Mouse (Mus musculus) intestine, embryonic 16.5 days (tissue): ENCODE results near the gene Pla2r1. TPM values are rescaled to one million over a fixed set of nuclear protein-coding genes. Genes with fewer than 3 reads are reported as not detected.

ENCODE experiments used
- ATAC-seq: fragments of 200-750 bp; cut with Nextera tagmentation; 2 replicates; pipeline ENCODE4 v1.8.0; 2017; ENCODE audit warnings: moderate TSS enrichment, moderate library complexity
- H3K27ac ChIP-seq: fragments of 300-500 bp; sonication (generic); 2 replicates; pipeline ENCODE4 v1.5.1; 2014; ENCODE audit warnings: mild to moderate bottlenecking, low read length
- H3K27me3 ChIP-seq: fragments of 300-500 bp; sonication (generic); replicated peaks from 2 replicates; pipeline ENCODE4 v1.6.1; 2014; ENCODE audit warnings: low read length, control low read depth, mixed read lengths; ENCODE audit not compliant: control insufficient read depth, insufficient read depth
- H3K36me3 ChIP-seq: fragments of 300-500 bp; sonication (generic); 2 replicates; pipeline ENCODE4 v1.6.1; 2014; ENCODE audit warnings: low read length, control low read depth; ENCODE audit not compliant: control insufficient read depth, insufficient read depth
- H3K4me1 ChIP-seq: fragments of 300-500 bp; sonication (generic); 2 replicates; pipeline ENCODE4 v1.6.1; 2014; ENCODE audit warnings: low read length, control low read depth, mixed read lengths; ENCODE audit not compliant: control insufficient read depth, insufficient read depth
- H3K4me2 ChIP-seq: fragments of 300-500 bp; sonication (generic); 2 replicates; pipeline ENCODE4 v1.6.1; 2014; ENCODE audit warnings: low read depth, low read length, control low read depth
- H3K4me3 ChIP-seq: fragments of 300-500 bp; sonication (generic); 2 replicates; pipeline ENCODE4 v1.5.1; 2014; ENCODE audit warnings: mild to moderate bottlenecking, low read length
- H3K9ac ChIP-seq: fragments of 300-500 bp; sonication (generic); 2 replicates; pipeline ENCODE4 v1.6.1; 2014; ENCODE audit warnings: low read depth, low read length
- H3K9me3 ChIP-seq: fragments of 300-500 bp; sonication (generic); 2 replicates; pipeline ENCODE4 v1.6.1; 2016; ENCODE audit warnings: low read length, control low read depth; ENCODE audit not compliant: control insufficient read depth
- WGBS: fragments of 180-500 bp; shearing (Covaris S2); extraction: QIAGEN DNeasy Blood & Tissue Kit; methylation state at CpG from one replicate; pipeline ENCODE4 v1.1.7; 2014; 5-methylcytosine and 5-hydroxymethylcytosine counted together
- polyA plus RNA-seq: library from polyadenylated mRNA; unstranded; fragments of >200 nt; fragmentation: Nextera tagmentation; extraction: Ambion mirVana; gene quantifications from 2 replicates; pipeline ENCODE4 v1.2.1, GENCODE M21; 2015

Pla2r1 gene
- polyA plus RNA-seq, 1 experiment from 2014 or later, result 2.4 TPM

DNA sequence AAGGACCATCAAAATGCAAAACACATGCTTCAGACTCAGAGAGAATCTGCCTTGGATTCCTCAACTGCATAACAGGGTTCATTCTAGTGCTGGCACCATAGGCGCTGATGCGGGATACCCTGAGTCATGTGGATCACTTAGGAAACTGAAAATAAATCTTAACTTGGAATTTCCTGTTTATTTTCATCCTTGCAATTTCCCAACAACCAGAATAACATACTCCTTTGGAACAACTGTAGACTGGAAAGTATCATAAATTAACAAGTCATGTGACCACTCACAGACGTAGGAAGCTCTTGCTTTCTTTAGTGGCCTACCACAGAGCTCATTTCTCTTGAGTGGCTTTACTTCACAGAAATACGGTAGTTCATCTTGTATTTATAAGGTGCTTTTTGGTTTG is 7.0 kb downstream of the Pla2r1 start:
- H3K27me3 ChIP-seq, result no peaks in the 10 kb centered on the region
- 62% methylated on average over 4 of the region's 4 CpGs for WGBS
- no peak overlapping the region for H3K27ac ChIP-seq
- no peaks in the 10 kb centered on the region for H3K9me3 ChIP-seq
- peak; percentile 42; the same call in 1 of the 2 replicates for ATAC-seq
- no peak overlapping the region for H3K4me2 ChIP-seq
- no peak overlapping the region for H3K9ac ChIP-seq
- no peak overlapping the region for H3K4me3 ChIP-seq
- peaks cover 9% of the 10 kb centered on the region; the same call in 1 of the 2 replicates for H3K4me1 ChIP-seq
- H3K36me3 ChIP-seq, result no peaks in the 10 kb centered on the region

DNA sequence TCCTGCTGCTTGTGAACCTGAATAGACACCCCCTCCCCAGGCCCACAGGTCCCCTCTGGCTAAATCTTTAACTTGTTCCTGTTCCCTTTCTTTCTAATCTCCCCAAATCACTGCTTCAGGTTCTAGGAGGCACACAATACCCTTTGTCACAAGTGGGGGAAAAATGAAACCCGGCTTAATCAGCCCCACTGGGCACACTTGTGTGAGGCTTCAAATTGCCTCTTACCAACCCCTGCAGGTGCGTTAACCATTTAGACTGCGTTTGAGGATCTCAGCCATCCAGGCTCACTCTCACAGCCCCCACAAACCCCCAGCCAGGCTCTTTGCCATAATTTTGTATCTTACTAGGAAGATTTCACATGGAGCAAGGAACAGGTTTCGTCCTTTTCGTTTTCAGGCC is 9.1 kb downstream of the Pla2r1 start:
- H3K4me1 ChIP-seq, result peaks cover 9% of the 10 kb centered on the region; the same call in 1 of the 2 replicates
- H3K27me3 ChIP-seq, result no peaks in the 10 kb centered on the region
- ATAC-seq, result no peak
- H3K36me3 ChIP-seq, result no peaks in the 10 kb centered on the region
- H3K9ac ChIP-seq, result no peak overlapping the region
- no peak overlapping the region for H3K4me2 ChIP-seq
- no peaks in the 10 kb centered on the region for H3K9me3 ChIP-seq
- H3K27ac ChIP-seq, result no peak overlapping the region
- H3K4me3 ChIP-seq, result no peak overlapping the region
- WGBS, result 73% methylated on average over 5 of the region's 5 CpGs

DNA sequence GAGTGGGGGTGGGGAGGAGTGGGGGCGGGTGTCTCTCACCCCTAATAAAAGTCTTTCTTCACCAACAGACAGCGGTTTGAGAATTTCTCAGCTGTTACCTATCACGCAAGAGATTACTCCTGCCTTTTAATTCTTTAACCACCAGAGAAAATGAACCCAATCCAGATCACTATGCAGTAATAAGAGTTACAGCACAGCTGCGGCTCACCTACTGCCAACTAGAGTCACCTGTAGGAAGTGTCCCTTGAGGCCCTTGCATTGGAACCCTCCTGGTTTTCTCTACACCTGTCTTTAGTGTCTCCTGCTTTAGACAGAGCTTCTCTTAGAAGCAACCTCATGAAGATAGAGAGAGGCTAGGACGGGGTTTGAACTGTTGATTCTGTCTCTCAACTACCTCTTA is 11.4 kb downstream of the Pla2r1 start:
- no peak for ATAC-seq
- H3K9ac ChIP-seq, result no peak overlapping the region
- H3K4me1 ChIP-seq, result peaks cover 9% of the 10 kb centered on the region; the same call in 1 of the 2 replicates
- no peaks in the 10 kb centered on the region for H3K9me3 ChIP-seq
- H3K36me3 ChIP-seq, result no peaks in the 10 kb centered on the region
- WGBS, result 41% methylated on average over 5 of the region's 5 CpGs
- H3K27me3 ChIP-seq, result no peaks in the 10 kb centered on the region
- H3K4me3 ChIP-seq, result no peak overlapping the region
- H3K27ac ChIP-seq, result no peak overlapping the region
- no peak overlapping the region for H3K4me2 ChIP-seq

DNA sequence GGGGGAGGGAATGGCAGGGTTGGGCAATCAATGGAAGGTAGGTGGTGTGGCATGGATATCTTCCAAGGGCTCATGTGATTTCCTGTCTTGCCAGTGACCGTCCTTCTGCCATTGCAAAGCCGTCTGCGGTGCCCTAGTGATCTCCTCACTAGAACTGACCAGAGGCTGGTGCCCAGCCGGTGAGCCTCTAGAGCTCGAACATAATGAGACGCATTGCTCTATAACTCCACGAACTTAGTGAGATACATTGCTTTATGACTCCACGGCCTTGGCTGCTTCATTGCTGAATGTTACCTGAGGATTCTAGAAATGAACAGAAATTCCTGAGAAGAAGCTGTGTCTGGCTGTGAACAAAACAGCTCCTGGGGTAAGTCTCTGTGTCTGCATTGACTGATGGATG is 12.8 kb downstream of the Pla2r1 start:
- Histone ChIP-seq H3K27ac (no peak overlapping the region), H3K9ac (no peak overlapping the region), H3K4me1 (peaks cover 6% of the 10 kb centered on the region; the same call in 1 of the 2 replicates), H3K9me3 (no peaks in the 10 kb centered on the region), H3K27me3 (no peaks in the 10 kb centered on the region), H3K4me3 (no peak overlapping the region), H3K4me2 (no peak overlapping the region), H3K36me3 (no peaks in the 10 kb centered on the region)
- no peak for ATAC-seq
- WGBS, result 90% methylated on average over 8 of the region's 8 CpGs

DNA sequence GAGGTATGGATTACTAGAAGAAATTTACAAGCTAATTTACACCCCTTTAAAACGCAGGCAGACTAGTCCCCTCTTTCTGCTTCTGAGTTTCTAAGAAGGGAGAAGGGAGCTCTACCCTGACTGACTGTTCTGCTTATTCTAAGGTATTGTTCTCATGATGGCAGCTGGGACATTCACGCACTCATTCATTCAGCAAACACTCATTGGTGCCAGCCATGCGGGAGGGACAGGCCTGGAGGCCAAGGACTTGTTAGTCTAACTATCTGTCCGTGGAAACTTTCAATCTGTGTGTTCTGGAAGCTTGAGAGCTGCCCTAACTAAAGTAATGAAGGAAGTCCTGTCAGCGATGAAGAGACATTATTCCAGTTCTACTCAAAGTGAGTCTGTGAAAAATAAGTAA is 14.4 kb downstream of the Pla2r1 start:
- Histone ChIP-seq H3K4me2 (no peak overlapping the region), H3K27ac (no peak overlapping the region), H3K27me3 (no peaks in the 10 kb centered on the region), H3K9me3 (no peaks in the 10 kb centered on the region), H3K36me3 (no peaks in the 10 kb centered on the region), H3K4me1 (0 out of 2 replicates have a peak, but pooled peaks cover 4% of the 10 kb centered on the region), H3K4me3 (no peak overlapping the region), H3K9ac (no peak overlapping the region)
- ATAC-seq, result no peak
- 81% methylated on average over 5 of the region's 5 CpGs for WGBS

DNA sequence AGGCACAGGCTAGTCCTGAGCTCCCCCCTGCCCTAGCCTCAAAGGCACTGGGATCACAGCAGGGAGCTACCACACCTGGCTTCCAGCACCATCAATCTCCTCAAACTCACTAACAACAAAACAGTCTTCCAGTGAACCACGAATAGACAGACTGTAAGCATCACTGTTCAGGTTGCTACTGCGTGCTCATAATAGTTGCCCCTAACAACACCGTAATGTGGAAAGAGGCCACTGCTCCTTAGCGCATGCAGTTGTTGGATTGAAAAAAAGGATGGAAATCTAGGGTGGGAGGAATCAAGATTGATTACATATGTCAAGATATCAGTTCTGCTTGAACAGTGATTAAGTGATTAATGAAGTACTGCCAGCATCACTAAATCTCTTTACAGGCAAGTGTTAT is 14.8 kb downstream of the Pla2r1 start:
- Histone ChIP-seq H3K4me1 (0 out of 2 replicates have a peak, but pooled peaks cover 4% of the 10 kb centered on the region), H3K36me3 (no peaks in the 10 kb centered on the region), H3K27ac (no peak overlapping the region), H3K27me3 (no peaks in the 10 kb centered on the region), H3K4me2 (no peak overlapping the region), H3K9me3 (no peaks in the 10 kb centered on the region), H3K9ac (no peak overlapping the region), H3K4me3 (no peak overlapping the region)
- 82% methylated on average over 4 of the region's 4 CpGs for WGBS
- ATAC-seq, result no peak

DNA sequence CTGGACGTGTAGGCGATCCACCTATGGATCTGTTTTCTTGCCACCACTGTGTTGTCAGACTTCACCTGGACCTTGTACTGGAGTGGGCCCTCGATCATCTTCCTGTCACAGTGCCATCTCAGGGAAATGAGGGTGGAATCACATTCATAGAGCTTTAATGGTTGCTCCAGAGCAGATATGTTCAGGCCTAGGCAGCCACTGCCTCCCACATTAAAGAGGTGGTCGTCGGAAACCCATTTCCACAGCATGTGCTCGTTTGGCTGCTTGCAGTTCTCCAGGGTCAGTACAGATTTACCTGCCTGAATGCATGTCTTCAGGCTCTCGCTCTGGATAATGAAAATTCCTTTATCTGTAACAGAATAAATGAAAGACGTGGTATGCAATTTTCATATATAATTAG is 18.4 kb downstream of the Pla2r1 start:
- no peak for ATAC-seq
- Histone ChIP-seq H3K4me1 (no peaks in the 10 kb centered on the region), H3K36me3 (no peaks in the 10 kb centered on the region), H3K4me2 (no peak overlapping the region), H3K27ac (no peak overlapping the region), H3K4me3 (no peak overlapping the region), H3K9me3 (no peaks in the 10 kb centered on the region), H3K9ac (no peak overlapping the region), H3K27me3 (no peaks in the 10 kb centered on the region)
- WGBS, result 81% methylated on average over 8 of the region's 8 CpGs

DNA sequence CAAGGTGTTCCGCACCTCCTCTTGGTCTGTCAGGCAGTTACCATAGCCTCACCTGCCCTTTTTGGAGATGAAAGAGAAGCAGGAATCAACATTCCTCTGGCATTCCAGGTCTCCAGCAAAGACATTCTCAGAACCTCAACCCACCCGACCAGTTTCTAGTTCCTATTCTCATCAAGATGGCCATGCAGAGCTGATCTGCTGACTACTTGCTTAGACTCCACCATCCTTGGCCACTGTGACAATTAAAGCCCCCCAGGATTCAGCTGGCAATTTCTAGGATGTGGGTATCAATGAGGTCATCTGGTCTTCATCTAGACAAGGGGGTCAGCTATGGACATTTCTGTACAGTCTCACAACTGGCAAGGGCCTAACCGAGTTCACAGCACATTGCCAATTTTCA is 20.1 kb downstream of the Pla2r1 start:
- WGBS, result 80% methylated on average over 3 of the region's 3 CpGs
- Histone ChIP-seq H3K4me1 (no peaks in the 10 kb centered on the region), H3K27me3 (no peaks in the 10 kb centered on the region), H3K4me3 (no peak overlapping the region), H3K4me2 (no peak overlapping the region), H3K9me3 (no peaks in the 10 kb centered on the region), H3K36me3 (no peaks in the 10 kb centered on the region), H3K9ac (no peak overlapping the region), H3K27ac (no peak overlapping the region)
- no peak for ATAC-seq

DNA sequence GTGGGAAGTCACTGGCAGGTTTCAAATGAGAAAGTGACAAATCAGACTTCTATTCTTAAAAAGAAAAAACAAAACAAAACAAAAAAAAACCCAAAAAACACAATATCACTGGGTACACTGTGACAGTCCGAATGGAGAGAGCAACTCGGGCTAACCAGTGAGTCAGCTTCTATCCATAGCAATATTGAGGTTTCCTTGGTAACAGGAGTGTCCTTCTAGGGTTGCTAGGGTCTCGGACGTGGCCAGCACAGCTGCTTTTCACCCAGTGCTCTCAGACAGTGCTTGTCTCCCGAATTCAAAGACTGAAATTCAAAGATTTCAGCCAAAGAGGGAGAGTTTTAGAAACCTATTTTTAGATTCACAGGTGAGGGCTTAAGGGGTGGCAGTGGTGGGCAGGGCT is 20.6 kb downstream of the Pla2r1 start:
- no peaks in the 10 kb centered on the region for H3K4me1 ChIP-seq
- H3K9me3 ChIP-seq, result no peaks in the 10 kb centered on the region
- no peaks in the 10 kb centered on the region for H3K36me3 ChIP-seq
- no peak overlapping the region for H3K4me3 ChIP-seq
- no peak overlapping the region for H3K9ac ChIP-seq
- no peak for ATAC-seq
- WGBS, result 59% methylated on average over 5 of the region's 5 CpGs
- no peak overlapping the region for H3K27ac ChIP-seq
- H3K4me2 ChIP-seq, result no peak overlapping the region
- H3K27me3 ChIP-seq, result no peaks in the 10 kb centered on the region

DNA sequence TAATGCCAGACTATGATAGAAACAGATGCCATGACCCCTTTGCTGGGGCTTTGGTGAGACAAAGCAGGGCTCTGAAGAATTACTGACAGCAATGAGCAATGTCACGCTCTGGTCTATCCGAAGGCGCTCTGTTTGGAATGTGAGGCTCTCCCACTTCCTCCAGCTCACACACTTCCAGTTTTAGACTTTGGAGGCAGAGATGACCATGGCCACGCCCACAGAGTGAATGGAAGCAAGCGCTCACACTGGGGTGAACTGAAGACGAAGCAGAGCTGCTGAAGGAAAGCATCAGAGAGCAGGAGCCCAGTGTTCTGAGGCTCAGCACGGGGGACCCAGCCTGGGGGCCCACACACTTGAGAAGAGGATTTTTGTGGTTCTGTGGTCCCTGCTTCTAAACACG is 37.3 kb downstream of the Pla2r1 start:
- Histone ChIP-seq H3K4me1 (no peaks in the 10 kb centered on the region), H3K9ac (peak overlapping the region; percentile 54; the same call in 1 of the 2 replicates), H3K27ac (no peak overlapping the region), H3K36me3 (no peaks in the 10 kb centered on the region), H3K27me3 (no peaks in the 10 kb centered on the region), H3K9me3 (no peaks in the 10 kb centered on the region), H3K4me2 (peak overlapping the region; percentile 28), H3K4me3 (no peak overlapping the region)
- peak; percentile 64 for ATAC-seq
- 33% methylated on average over 8 of the region's 8 CpGs for WGBS
